Mouse (Mus musculus): Measurements from ENCODE around the gene Ccdc87. TPM values are rescaled to one million over a fixed set of nuclear protein-coding genes. Genes with fewer than 3 reads are reported as not detected.

The Ccdc87 gene
- total RNA-seq, 2 experiments from 2014 or later: 0.10 TPM; not detected in 1

Other genes starting within 250 kb of the Ccdc87 start
- gene Lrfn4, start 223.7 kb upstream of the Ccdc87 start, total RNA-seq (2021): 1 to 10 TPM; 5.4 to 8.5 TPM
- 10 to 100 TPM in 1 of 2 experiments, 1 to 10 TPM in 1; 9.1 to 10.3 TPM for gene Rce1, start 213.7 kb upstream of the Ccdc87 start, total RNA-seq (2021)
- gene Gm960, start 140.7 kb upstream of the Ccdc87 start, total RNA-seq (2021): not detected
- under 1 TPM; 0.22 to 0.98 TPM for gene Sptbn2, start 128.2 kb upstream of the Ccdc87 start, total RNA-seq (2021)
- gene Rbm4b, start 82.9 kb upstream of the Ccdc87 start, total RNA-seq (2021): 1 to 10 TPM; 7.8 to 8.6 TPM
- 10 to 100 TPM; 38.8 to 43.3 TPM for gene Rbm4, start 45.5 kb upstream of the Ccdc87 start, total RNA-seq (2021)
- 10 to 100 TPM; 15.4 to 19.4 TPM for gene Gm21992, start 27.8 kb upstream of the Ccdc87 start, total RNA-seq (2021)
- gene Rbm14, start 27.7 kb upstream of the Ccdc87 start, total RNA-seq (2021): 10 to 100 TPM; 16.6 to 17.9 TPM
- 10 to 100 TPM; 30.0 to 30.6 TPM for gene Ccs, start within 50 bp of the Ccdc87 start, total RNA-seq (2021)
- 10 to 100 TPM; 73.4 to 76.3 TPM for gene Ctsf, start 15.8 kb downstream of the Ccdc87 start, total RNA-seq (2021)
- gene Actn3, start 38.5 kb downstream of the Ccdc87 start, total RNA-seq (2021): under 1 TPM; 0.42 to 0.49 TPM
- gene Zdhhc24, start 39.3 kb downstream of the Ccdc87 start, total RNA-seq (2021): 1 to 10 TPM; 2.4 to 3.1 TPM
- gene Bbs1, start 67.3 kb downstream of the Ccdc87 start, total RNA-seq (2021): 1 to 10 TPM; 2.8 to 3.1 TPM
- 10 to 100 TPM; 15.6 to 18.2 TPM for gene Dpp3, start 88.9 kb downstream of the Ccdc87 start, total RNA-seq (2021)
- 1 to 10 TPM; 3.5 to 3.8 TPM for gene Peli3, start 103.8 kb downstream of the Ccdc87 start, total RNA-seq (2021)
- 10 to 100 TPM; 67.7 to 86.0 TPM for gene Mrpl11, start 122.8 kb downstream of the Ccdc87 start, total RNA-seq (2021)
- gene Npas4, start 150.9 kb downstream of the Ccdc87 start, total RNA-seq (2021): under 1 TPM in 1 of 2 experiments, not detected in 1; 0.10 TPM
- 1 to 10 TPM; 6.9 to 8.8 TPM for gene Slc29a2, start 184.5 kb downstream of the Ccdc87 start, total RNA-seq (2021)
- 10 to 100 TPM; 46.0 TPM for gene B4gat1, start 199.5 kb downstream of the Ccdc87 start, total RNA-seq (2021)
- 1 to 10 TPM in 1 of 2 experiments, under 1 TPM in 1; 0.93 to 2.7 TPM for gene AC124502.3, start 199.5 kb downstream of the Ccdc87 start, total RNA-seq (2021)
- gene Brms1, start 202.0 kb downstream of the Ccdc87 start, total RNA-seq (2021): 10 to 100 TPM; 11.8 to 16.2 TPM
- 1 to 10 TPM; 1.9 to 2.4 TPM for gene Rin1, start 211.1 kb downstream of the Ccdc87 start, total RNA-seq (2021)
- 1 to 10 TPM; 6.9 to 7.4 TPM for gene Cd248, start 228.7 kb downstream of the Ccdc87 start, total RNA-seq (2021)
- 1 to 10 TPM; 1.6 to 2.3 TPM for gene Tmem151a, start 246.2 kb downstream of the Ccdc87 start, total RNA-seq (2021)
- 100 to 1,000 TPM in 1 of 2 experiments, 10 to 100 TPM in 1; 97.6 to 104 TPM for gene Yif1a, start 249.2 kb downstream of the Ccdc87 start, total RNA-seq (2021)

Measured in heart, adult 18-20 months (tissue).